Mouse (Mus musculus) left cerebral cortex, postnatal 10 days (tissue): ENCODE data around the gene Trim41. TPM values are rescaled to one million over a fixed set of nuclear protein-coding genes. Genes with fewer than 3 reads are reported as not detected.

Experiments
- DNase-seq, 2 experiments: peaks; one replicate each; pipeline ENCODE4 v3.0.0; 2021 to 2022; ENCODE audit warnings: low spot score in 2 of 2, mixed read lengths in 1 of 2; ENCODE audit errors: extremely low spot score in 1 of 2
- intact Hi-C: fragments of 180-260 bp; cut with DNase I; formaldehyde crosslinking; loops from one replicate; pipeline ENCODE4 v1.15.1; 2025
- total RNA-seq, 2 experiments: library from RNA; stranded (reverse); gene quantifications; 2 replicates each; pipeline ENCODE4 v1.2.3; 2021

Gene Trim41
- total RNA-seq, 2 experiments from 2014 or later, result 44.0 to 48.2 TPM

GRCm38 (mm10) chr11:48819614-48820307, 2.6 kb upstream of the Trim41 start:
- DNase-seq, result no peak
- intact Hi-C loops, result loop anchor here (2.0 kb wide), 1 partner anchor 37 kb away; no protein-coding TSS in a partner anchor

GRCm38 (mm10) chr11:48818346-48818745, 1.2 kb upstream of the Trim41 start:
- intact Hi-C loops, result loop anchor here (2.0 kb wide), 1 partner anchor 38 kb away; no protein-coding TSS in a partner anchor
- DNase-seq, result peak; percentile 74 to 82

GRCm38 (mm10) chr11:48817794-48818193, 641 bp upstream of the Trim41 start:
- intact Hi-C loops, result loop anchor here (2.0 kb wide), 1 partner anchor 39 kb away; no protein-coding TSS in a partner anchor
- no peak for DNase-seq

- DNase-seq, result peak in 1 of 2 experiments; percentile 81
- intact Hi-C loops, result no loop called here
Observed at GRCm38 (mm10) chr11:48816281-48816781, 822 bp downstream of the Trim41 start.

GRCm38 (mm10) chr11:48815851-48816250, 1.3 kb downstream of the Trim41 start:
- DNase-seq, result peak in 1 of 2 experiments; percentile 50
- intact Hi-C loops, result loop anchor here (2.0 kb wide), 1 partner anchor 15 kb away; the partner anchor contains the start of gene Rack1

GRCm38 (mm10) chr11:48813782-48814181, 3.4 kb downstream of the Trim41 start:
- no peak for DNase-seq
- intact Hi-C loops, result loop anchor here (2.0 kb wide), 1 partner anchor 13 kb away; the partner anchor contains the start of gene Rack1

GRCm38 (mm10) chr11:48810142-48810541, 7.0 kb downstream of the Trim41 start:
- no peak for DNase-seq
- intact Hi-C loops, result no loop called here

GRCm38 (mm10) chr11:48809434-48809830, 7.7 kb downstream of the Trim41 start:
- DNase-seq, result no peak
- intact Hi-C loops, result loop anchor here (10.0 kb wide), 1 partner anchor 455 kb away; no protein-coding TSS in a partner anchor

- peak in 1 of 2 experiments; percentile 40 for DNase-seq
- intact Hi-C loops, result loop anchor here (10.0 kb wide), 1 partner anchor 456 kb away; no protein-coding TSS in a partner anchor
Observed at GRCm38 (mm10) chr11:48808737-48809433, 8.3 kb downstream of the Trim41 start.

- intact Hi-C loops, result loop anchor here (10.0 kb wide), 1 partner anchor 457 kb away; no protein-coding TSS in a partner anchor
- no peak for DNase-seq
Observed at GRCm38 (mm10) chr11:48808304-48808646, 8.9 kb downstream of the Trim41 start.

- DNase-seq, result no peak
- intact Hi-C loops, result loop anchor here (10.0 kb wide), 1 partner anchor 457 kb away; no protein-coding TSS in a partner anchor
Observed at GRCm38 (mm10) chr11:48807563-48808303, 9.4 kb downstream of the Trim41 start.

- DNase-seq, result peak in 1 of 2 experiments; percentile 40
- intact Hi-C loops, result loop anchor here (10.0 kb wide), 1 partner anchor 458 kb away; no protein-coding TSS in a partner anchor
Observed at GRCm38 (mm10) chr11:48806856-48807562, 10.1 kb downstream of the Trim41 start.

GRCm38 (mm10) chr11:48804922-48805321, 12.2 kb downstream of the Trim41 start:
- intact Hi-C loops, result loop anchor here (10.0 kb wide), 1 partner anchor 460 kb away; no protein-coding TSS in a partner anchor
- DNase-seq, result no peak

GRCm38 (mm10) chr11:48803988-48804387, 13.2 kb downstream of the Trim41 start:
- intact Hi-C loops, result loop anchor here (10.0 kb wide), 1 partner anchor 461 kb away; no protein-coding TSS in a partner anchor
- no peak for DNase-seq

GRCm38 (mm10) chr11:48801831-48802772, 15.1 kb downstream of the Trim41 start:
- intact Hi-C loops, result loop anchor here (2.0 to 10.0 kb wide), 2 partner anchors 13 to 463 kb away; no protein-coding TSS in a partner anchor
- no peak for DNase-seq

GRCm38 (mm10) chr11:48799921-48800701, 17.0 kb downstream of the Trim41 start, which contains the start of gene Rack1:
TSS of gene Rack1 (plus strand) at chr11:48800332.
- DNase-seq, result peak; percentile 88 to 91
- intact Hi-C loops, result loop anchor here (2.0 to 10.0 kb wide), 2 partner anchors 15 to 465 kb away; no protein-coding TSS in a partner anchor
